Mouse (Mus musculus): ENCODE data around the gene Fgf22.

- no peak for TF ChIP-seq CTCF (IDR thresholded peaks at IDR 0.05)
- TF ChIP-seq EP300 (IDR thresholded peaks at IDR 0.05) = no peak
Observed at GRCm38 (mm10) chr10:79764234-79764633, 9.4 kb downstream of the Fgf22 start.

Data from lung, postnatal 0 days (tissue).